Mouse (Mus musculus) midbrain, embryonic 10.5 days (tissue): ENCODE data around the gene Slc36a4. TPM values are rescaled to one million over a fixed set of nuclear protein-coding genes. Genes with fewer than 3 reads are reported as not detected.
A peak's percentile ranks its signal among the peaks of the same experiment; 100 is the strongest.

ENCODE experiments used
- DNase-seq: peaks from one replicate; pipeline ENCODE4 v3.0.0-alpha.2; 2017; ENCODE audit warnings: low spot score
- H3K27ac ChIP-seq: fragments of 300-500 bp; sonication (generic); replicated peaks from 2 replicates; pipeline ENCODE4 v1.5.1; 2016; ENCODE audit warnings: mild to moderate bottlenecking
- H3K27me3 ChIP-seq: fragments of 300-500 bp; sonication (generic); 2 replicates; pipeline ENCODE4 v1.6.1; 2016; ENCODE audit warnings: low read depth, mild to moderate bottlenecking; ENCODE audit not compliant: poor library complexity, severe bottlenecking
- H3K36me3 ChIP-seq: fragments of 300-500 bp; sonication (generic); 2 replicates; pipeline ENCODE4 v1.6.1; 2016; ENCODE audit warnings: mild to moderate bottlenecking, moderate library complexity
- H3K4me1 ChIP-seq: fragments of 300-500 bp; sonication (generic); 2 replicates; pipeline ENCODE4 v1.6.1; 2016
- H3K4me3 ChIP-seq: fragments of 300-500 bp; sonication (generic); 2 replicates; pipeline ENCODE4 v1.5.1; 2016; ENCODE audit warnings: mild to moderate bottlenecking, moderate library complexity
- H3K9me3 ChIP-seq: fragments of 300-500 bp; sonication (generic); replicated peaks from 2 replicates; pipeline ENCODE4 v1.6.1; 2016; ENCODE audit warnings: mild to moderate bottlenecking
- WGBS: fragments of 180-500 bp; shearing (Covaris S2); methylation state at CpG from one replicate; pipeline ENCODE4 v1.1.7; 2016; 5-methylcytosine and 5-hydroxymethylcytosine counted together
- polyA plus RNA-seq: library from polyadenylated mRNA; unstranded; fragments of >200 nt; fragmentation: Nextera tagmentation; extraction: Ambion mirVana; gene quantifications from 2 replicates; pipeline ENCODE4 v1.2.1, GENCODE M21; 2016

The Slc36a4 gene
- polyA plus RNA-seq, 1 experiment from 2014 or later = 9.4 TPM

DNA sequence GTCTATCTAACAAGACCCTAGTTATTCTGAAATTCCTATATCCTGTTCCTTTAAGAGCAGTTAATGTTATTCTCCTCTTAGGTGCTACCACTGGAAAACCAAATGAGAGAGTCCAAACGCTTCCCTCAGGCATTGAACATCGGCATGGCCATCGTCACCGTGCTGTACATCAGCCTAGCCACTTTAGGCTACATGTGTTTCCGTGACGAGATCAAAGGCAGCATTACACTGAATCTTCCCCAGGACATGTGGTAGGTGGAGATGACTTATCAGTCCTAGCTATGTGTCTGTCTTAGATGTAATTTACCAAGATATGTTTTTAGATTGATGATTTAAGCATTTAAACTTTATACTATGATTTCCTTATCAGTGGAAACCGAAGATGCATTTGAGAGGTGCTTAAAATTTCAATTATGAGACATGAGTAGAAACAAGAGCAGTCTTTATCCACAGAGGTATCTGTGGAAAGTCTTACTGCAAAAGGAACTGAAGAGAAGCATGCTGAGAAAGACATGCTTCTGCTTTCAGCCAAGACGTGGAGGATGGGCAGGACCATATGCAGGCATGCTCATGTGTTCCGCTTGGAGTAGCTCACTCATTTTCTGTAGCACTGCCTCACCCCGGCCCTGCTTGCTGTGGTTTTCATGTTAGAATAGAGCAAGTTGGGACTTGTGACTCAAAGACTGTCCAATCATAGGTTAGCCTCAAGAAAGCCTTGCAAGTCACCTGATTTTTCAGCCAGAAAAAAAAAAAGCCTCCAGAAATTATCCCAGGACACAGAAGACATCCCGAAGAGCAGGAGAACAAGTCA is 24.7 kb downstream of the Slc36a4 start:
- no peak for DNase-seq
- H3K27me3 ChIP-seq = no peaks in the 10 kb centered on the region
- H3K36me3 ChIP-seq = peaks cover 76% of the 10 kb centered on the region
- H3K27ac ChIP-seq = no peak overlapping the region
- H3K4me1 ChIP-seq = peaks cover 14% of the 10 kb centered on the region
- 91% methylated on average over 11 of the region's 11 CpGs for WGBS
- no peak overlapping the region for H3K4me3 ChIP-seq
- no peaks in the 10 kb centered on the region for H3K9me3 ChIP-seq

DNA sequence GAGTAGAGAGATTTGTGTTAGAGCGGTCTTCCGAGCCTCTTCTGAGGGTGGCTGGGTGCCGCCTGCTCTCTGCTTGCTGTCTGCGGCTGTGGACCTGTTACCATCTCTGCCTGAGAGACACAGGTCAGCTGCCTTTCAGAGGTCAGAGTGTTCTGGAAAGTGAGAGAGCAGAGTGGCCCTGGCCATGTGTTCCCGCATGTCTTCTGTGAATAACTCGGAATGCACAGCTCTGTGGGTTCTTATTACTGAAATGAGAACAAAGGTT is 25.3 kb downstream of the Slc36a4 start:
- 91% methylated on average over 6 of the region's 6 CpGs for WGBS
- Histone ChIP-seq H3K4me1 (peaks cover 14% of the 10 kb centered on the region), H3K27ac (no peak overlapping the region), H3K4me3 (no peak overlapping the region), H3K36me3 (peaks cover 76% of the 10 kb centered on the region), H3K27me3 (no peaks in the 10 kb centered on the region), H3K9me3 (no peaks in the 10 kb centered on the region)
- DNase-seq = no peak

- H3K27me3 ChIP-seq = no peaks in the 10 kb centered on the region
- no peak overlapping the region for H3K4me3 ChIP-seq
- no peak for DNase-seq
- peaks cover 5% of the 10 kb centered on the region for H3K4me1 ChIP-seq
- H3K27ac ChIP-seq = no peak overlapping the region
- 92% methylated on average over 2 of the region's 2 CpGs for WGBS
- no peaks in the 10 kb centered on the region for H3K9me3 ChIP-seq
- H3K36me3 ChIP-seq = peaks cover 68% of the 10 kb centered on the region
Observed at GRCm38 (mm10) chr9:15737522-15737921, 28.0 kb downstream of the Slc36a4 start.

GRCm38 (mm10) chr9:15741428-15741827 is 31.9 kb downstream of the Slc36a4 start:
- WGBS = 94% methylated on average over 4 of the region's 4 CpGs
- peaks cover 39% of the 10 kb centered on the region for H3K36me3 ChIP-seq
- no peak overlapping the region for H3K4me3 ChIP-seq
- peaks cover 11% of the 10 kb centered on the region for H3K4me1 ChIP-seq
- no peak overlapping the region for H3K27ac ChIP-seq
- DNase-seq = no peak
- H3K9me3 ChIP-seq = no peaks in the 10 kb centered on the region
- no peaks in the 10 kb centered on the region for H3K27me3 ChIP-seq

DNA sequence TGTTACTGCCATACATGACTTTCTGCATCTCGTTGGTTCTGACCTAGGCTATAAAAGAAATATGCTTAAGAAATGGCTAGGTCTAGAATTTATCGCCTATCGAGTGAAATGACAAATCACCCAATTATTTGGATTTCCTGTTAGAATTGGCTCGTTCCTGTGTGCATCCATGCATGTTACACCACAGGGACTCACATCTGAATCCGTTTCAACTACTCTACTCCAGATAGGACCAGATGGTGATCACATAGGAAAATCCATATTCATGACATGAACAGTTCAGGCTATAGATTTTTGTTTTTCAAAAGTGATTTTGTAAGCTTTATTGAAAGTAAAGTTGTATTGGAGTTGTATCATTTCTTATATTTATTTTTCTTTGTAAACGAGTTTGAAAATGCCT is 32.4 kb downstream of the Slc36a4 start:
- DNase-seq = no peak

DNA sequence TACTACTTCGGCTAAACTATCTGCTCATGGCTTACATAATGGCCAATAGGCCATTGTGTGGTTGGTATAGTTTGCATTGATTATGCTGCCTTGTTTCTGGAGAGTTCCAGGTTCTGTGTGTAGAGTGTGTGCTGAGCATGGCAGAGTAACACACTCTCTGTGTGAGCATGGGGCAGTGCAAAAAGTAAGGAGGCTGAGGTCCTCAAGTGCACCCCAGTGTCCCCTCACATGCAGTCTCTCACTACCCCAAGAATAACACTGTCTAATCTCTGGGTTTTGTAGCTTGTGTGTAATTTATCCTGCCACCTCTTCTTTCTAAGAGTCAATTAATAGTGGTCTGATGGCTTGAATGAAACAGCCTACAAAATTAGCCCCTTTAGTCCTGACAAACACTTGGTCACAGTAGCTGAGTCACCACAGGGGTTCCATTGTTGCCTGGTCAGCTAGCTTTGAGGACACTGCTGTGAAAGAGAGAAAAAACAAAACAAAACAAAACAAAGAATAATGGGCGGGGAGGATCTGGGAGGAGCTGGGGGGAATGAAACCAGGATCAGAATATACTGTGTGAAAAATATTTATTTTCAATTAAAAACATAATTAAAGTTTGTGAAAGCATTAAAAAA is 36.6 kb downstream of the Slc36a4 start:
- H3K4me3 ChIP-seq = no peak overlapping the region
- H3K27me3 ChIP-seq = no peaks in the 10 kb centered on the region
- peaks cover 15% of the 10 kb centered on the region for H3K4me1 ChIP-seq
- WGBS = 51% methylated on average over 2 of the region's 2 CpGs
- no peaks in the 10 kb centered on the region for H3K36me3 ChIP-seq
- no peaks in the 10 kb centered on the region for H3K9me3 ChIP-seq
- peak; percentile 17 for DNase-seq
- 0 out of 2 replicates have a peak overlapping the region, but pooled peaks have one; percentile 17 for H3K27ac ChIP-seq

More for the DNA sequence above, 32.4 kb downstream of the Slc36a4 start:
- no peaks in the 10 kb centered on the region for H3K9me3 ChIP-seq
- H3K4me3 ChIP-seq = no peak overlapping the region
- peaks cover 34% of the 10 kb centered on the region for H3K36me3 ChIP-seq
- WGBS = 84% methylated on average over 6 of the region's 6 CpGs
- no peak overlapping the region for H3K27ac ChIP-seq
- no peaks in the 10 kb centered on the region for H3K27me3 ChIP-seq
- peaks cover 15% of the 10 kb centered on the region for H3K4me1 ChIP-seq

DNA sequence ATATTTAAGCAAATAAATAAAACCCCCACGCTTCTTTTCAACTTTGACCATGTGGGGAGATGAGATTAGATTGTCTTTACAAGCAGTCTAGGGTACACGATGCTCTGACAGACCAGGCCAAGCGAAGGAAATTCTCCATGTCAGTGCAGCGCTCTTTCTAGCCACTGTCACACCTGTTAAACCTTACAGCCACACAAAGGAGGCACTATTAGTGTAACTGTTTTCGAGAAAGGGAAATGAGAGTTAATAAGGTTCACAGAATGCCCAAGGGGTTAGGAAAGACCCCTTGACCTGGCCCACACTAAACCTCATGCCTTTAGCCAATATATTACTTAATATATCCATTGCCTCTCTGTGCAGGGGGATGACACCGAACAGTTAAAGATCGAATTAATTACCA is 37.1 kb downstream of the Slc36a4 start:
- H3K27ac ChIP-seq = no peak overlapping the region
- no peaks in the 10 kb centered on the region for H3K27me3 ChIP-seq
- no peak for DNase-seq
- no peaks in the 10 kb centered on the region for H3K9me3 ChIP-seq
- H3K4me3 ChIP-seq = no peak overlapping the region
- no peaks in the 10 kb centered on the region for H3K36me3 ChIP-seq
- peaks cover 15% of the 10 kb centered on the region for H3K4me1 ChIP-seq
- 55% methylated on average over 7 of the region's 7 CpGs for WGBS

DNA sequence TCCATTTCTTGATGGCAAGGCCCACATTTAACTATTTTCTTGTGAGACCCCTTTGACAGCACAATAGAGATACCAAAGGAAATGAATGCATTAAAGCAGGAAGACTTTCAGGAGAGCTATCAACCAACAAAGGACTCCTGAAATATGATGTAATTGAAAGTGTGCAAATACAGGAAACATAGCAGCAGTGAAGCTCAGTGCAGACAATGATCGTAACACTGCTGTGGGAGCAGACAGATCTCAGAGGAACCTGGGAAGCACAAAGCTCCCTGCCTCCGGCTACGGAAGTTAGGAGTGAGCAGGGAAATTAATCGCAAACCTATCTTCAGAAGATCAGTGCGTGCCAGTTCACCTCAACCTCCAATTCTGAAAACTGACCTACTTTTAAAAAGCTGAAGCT is 38.8 kb downstream of the Slc36a4 start:
- 89% methylated on average over 5 of the region's 5 CpGs for WGBS
- Histone ChIP-seq H3K4me1 (peaks cover 15% of the 10 kb centered on the region), H3K36me3 (no peaks in the 10 kb centered on the region), H3K27me3 (no peaks in the 10 kb centered on the region), H3K27ac (no peak overlapping the region), H3K4me3 (no peak overlapping the region), H3K9me3 (no peaks in the 10 kb centered on the region)
- DNase-seq = no peak

GRCm38 (mm10) chr9:15759318-15759717 is 49.8 kb downstream of the Slc36a4 start:
- Histone ChIP-seq H3K4me1 (no peaks in the 10 kb centered on the region), H3K36me3 (no peaks in the 10 kb centered on the region), H3K9me3 (no peaks in the 10 kb centered on the region), H3K27ac (no peak overlapping the region), H3K4me3 (no peak overlapping the region), H3K27me3 (no peaks in the 10 kb centered on the region)
- no peak for DNase-seq

- no peaks in the 10 kb centered on the region for H3K36me3 ChIP-seq
- WGBS = 88% methylated on average over 5 of the region's 5 CpGs
- H3K27ac ChIP-seq = no peak overlapping the region
- H3K27me3 ChIP-seq = no peaks in the 10 kb centered on the region
- H3K4me3 ChIP-seq = no peak overlapping the region
- H3K4me1 ChIP-seq = no peaks in the 10 kb centered on the region
- no peaks in the 10 kb centered on the region for H3K9me3 ChIP-seq
- no peak for DNase-seq
Observed at GRCm38 (mm10) chr9:15766379-15766778, 56.8 kb downstream of the Slc36a4 start.

DNA sequence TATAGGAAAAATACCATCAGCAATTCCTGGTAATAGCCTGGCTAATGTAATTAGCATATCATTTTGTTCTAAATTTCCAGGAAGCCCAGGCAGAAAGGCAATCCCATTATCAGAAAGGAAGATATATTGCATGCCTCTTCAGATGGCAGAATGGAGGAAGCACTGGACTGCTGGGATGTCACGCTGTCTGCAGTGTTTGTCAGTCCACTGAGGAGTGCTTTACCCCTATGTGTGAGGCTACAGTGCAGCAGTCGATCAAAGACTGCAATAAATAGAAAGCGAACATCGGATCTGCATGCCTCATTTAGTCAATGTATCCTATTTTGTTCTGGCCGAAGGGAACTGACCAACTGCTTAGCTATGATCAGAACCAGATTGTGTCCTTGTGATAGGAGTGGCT is 57.3 kb downstream of the Slc36a4 start:
- no peaks in the 10 kb centered on the region for H3K4me1 ChIP-seq
- H3K36me3 ChIP-seq = no peaks in the 10 kb centered on the region
- 89% methylated on average over 5 of the region's 5 CpGs for WGBS
- no peak for DNase-seq
- no peak overlapping the region for H3K4me3 ChIP-seq
- no peak overlapping the region for H3K27ac ChIP-seq
- H3K27me3 ChIP-seq = no peaks in the 10 kb centered on the region
- H3K9me3 ChIP-seq = no peaks in the 10 kb centered on the region

DNA sequence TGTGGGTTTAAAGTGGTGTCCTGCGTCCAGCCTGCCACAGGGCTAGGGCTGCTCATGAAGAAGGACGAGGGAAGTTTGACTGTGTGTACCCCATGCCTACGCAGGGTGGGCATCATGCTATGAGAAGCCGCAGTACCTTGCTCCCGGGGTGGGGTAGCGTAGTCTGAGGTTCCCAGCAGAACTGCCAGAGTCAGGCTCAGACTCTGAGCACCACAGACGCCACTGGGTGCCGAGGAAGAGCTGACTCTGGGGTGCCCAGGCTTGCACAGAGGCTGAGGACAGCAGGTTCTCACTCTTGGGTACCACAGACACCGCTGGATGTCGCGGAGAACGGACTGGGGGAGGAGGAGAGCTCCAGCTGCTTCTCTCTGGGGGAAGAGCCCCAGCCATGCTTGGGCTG is 63.2 kb downstream of the Slc36a4 start:
- no peak overlapping the region for H3K4me3 ChIP-seq
- 0 out of 2 replicates have a peak overlapping the region, but pooled peaks have one; percentile 17 for H3K27ac ChIP-seq
- 85% methylated on average over 12 of the region's 12 CpGs for WGBS
- peaks cover 3% of the 10 kb centered on the region; the same call in 1 of the 2 replicates for H3K4me1 ChIP-seq
- H3K9me3 ChIP-seq = no peaks in the 10 kb centered on the region
- DNase-seq = no peak
- H3K36me3 ChIP-seq = no peaks in the 10 kb centered on the region
- peaks cover 10% of the 10 kb centered on the region; the same call in 1 of the 2 replicates for H3K27me3 ChIP-seq

GRCm38 (mm10) chr9:15773426-15773825 is 63.9 kb downstream of the Slc36a4 start:
- H3K4me3 ChIP-seq = no peak overlapping the region
- WGBS = 58% methylated on average over 3 of the region's 4 CpGs
- no peak overlapping the region for H3K27ac ChIP-seq
- no peak for DNase-seq
- H3K27me3 ChIP-seq = peaks cover 10% of the 10 kb centered on the region; the same call in 1 of the 2 replicates
- no peaks in the 10 kb centered on the region for H3K36me3 ChIP-seq
- H3K4me1 ChIP-seq = peaks cover 3% of the 10 kb centered on the region; the same call in 1 of the 2 replicates
- no peaks in the 10 kb centered on the region for H3K9me3 ChIP-seq
